Mouse (Mus musculus): Measurements from ENCODE around the gene Olfr518. TPM values are rescaled to one million over a fixed set of nuclear protein-coding genes. Genes with fewer than 3 reads are reported as not detected.
A peak's percentile ranks its signal among the peaks of the same experiment; 100 is the strongest.

Gene Olfr518
- total RNA-seq (2021), result not detected

DNA sequence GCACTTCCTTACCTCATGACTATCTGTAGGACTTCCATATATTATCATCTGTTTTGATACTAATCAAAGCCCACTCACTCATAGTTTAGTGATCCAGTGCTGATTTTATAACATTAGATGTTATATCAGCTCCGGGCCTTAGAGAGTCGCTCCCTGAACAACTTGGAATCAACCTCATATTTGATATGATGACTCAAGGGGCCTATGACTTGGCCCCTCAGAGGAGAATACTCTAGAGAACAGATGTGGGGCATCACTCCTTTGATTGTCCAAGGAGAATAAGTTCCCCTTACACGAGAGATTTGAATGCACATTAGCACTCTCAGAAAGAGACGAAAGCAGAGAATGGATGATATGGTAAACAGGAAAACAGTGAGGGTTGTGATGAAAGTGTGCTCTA is at the start of gene Olfr518:
TSS of gene Olfr518 (minus strand) at position 101 of the 400 bp plus-strand sequence.
- DNase-seq, result no peak

DNA sequence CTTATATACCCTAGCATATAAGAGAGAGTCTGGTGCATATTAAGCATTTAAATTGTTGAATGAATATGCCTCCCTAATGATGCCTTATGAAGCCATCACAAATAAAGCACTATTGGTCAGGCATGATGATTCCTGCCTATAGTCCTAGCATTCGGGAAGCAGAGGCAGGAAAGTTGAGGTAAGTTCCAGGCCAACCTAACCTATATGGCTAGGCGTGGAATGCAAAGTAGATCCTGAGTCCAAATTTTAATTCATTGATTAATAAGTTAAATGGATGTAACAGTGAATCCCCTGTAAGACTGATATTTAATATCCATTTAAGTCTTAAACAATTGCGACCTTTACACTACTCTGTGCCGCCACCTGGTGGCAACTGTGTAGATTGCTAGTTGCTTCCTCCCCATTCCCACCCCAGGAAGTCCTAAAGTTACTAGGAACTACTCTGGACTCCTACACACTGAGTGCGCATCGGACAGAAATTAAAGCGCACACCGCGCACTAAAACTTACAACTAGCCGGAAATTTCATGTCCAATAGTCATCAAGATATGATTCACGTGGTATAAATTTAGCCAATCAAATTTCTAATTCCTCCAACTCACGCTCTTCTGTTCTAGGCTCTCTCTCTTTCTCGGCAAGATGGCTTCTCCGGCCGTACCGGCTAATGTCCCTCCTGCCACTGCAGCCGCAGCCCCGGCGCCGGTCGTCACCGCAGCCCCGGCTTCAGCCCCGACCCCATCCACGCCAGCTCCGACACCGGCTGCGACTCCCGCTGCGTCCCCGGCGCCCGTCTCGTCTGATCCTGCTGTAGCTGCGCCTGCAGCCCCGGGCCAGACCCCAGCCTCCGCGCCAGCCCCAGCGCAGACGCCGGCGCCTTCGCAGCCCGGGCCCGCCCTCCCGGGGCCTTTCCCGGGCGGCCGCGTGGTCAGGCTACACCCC is 49.3 kb upstream of the Olfr518 start, which contains the start of gene Eif3f:
TSS of gene Eif3f (plus strand) at position 624 of the 938 bp plus-strand sequence.
- DNase-seq, result peak; percentile 94

DNA sequence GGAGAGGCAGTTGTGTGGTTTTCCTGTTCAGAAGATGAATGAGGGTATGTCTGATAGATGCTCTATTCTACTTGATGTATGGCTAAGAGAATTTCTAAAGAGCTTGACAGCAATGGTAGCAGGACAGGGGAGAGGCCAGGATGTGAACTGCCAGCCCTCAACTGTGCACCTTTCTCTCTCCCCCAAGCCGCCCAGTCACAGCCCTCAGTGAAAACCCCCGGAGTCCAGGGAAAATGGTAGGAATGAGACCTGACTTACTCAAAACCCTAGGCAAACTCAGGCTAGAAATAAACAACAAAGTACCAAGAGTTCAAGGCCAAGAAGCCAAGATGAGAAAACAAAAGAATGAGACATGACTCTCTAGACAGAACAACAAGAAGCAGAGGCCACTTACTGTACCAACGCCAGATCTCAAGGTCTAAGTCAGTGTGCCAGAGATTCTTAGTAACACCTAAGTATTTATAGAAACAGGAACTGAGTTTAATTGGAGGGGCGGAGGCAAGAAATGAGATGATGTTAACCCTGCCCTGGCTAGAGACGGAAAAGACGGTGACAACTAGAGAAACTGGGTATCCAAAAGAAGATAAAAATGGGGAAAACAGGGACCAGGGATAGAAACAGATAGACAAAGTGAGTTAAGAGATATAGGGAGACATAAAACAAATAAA is 45.1 kb upstream of the Olfr518 start, which contains the start of gene Nlrp10:
TSS of gene Nlrp10 (minus strand) at position 453 of the 668 bp plus-strand sequence.
- no peak for DNase-seq

DNA sequence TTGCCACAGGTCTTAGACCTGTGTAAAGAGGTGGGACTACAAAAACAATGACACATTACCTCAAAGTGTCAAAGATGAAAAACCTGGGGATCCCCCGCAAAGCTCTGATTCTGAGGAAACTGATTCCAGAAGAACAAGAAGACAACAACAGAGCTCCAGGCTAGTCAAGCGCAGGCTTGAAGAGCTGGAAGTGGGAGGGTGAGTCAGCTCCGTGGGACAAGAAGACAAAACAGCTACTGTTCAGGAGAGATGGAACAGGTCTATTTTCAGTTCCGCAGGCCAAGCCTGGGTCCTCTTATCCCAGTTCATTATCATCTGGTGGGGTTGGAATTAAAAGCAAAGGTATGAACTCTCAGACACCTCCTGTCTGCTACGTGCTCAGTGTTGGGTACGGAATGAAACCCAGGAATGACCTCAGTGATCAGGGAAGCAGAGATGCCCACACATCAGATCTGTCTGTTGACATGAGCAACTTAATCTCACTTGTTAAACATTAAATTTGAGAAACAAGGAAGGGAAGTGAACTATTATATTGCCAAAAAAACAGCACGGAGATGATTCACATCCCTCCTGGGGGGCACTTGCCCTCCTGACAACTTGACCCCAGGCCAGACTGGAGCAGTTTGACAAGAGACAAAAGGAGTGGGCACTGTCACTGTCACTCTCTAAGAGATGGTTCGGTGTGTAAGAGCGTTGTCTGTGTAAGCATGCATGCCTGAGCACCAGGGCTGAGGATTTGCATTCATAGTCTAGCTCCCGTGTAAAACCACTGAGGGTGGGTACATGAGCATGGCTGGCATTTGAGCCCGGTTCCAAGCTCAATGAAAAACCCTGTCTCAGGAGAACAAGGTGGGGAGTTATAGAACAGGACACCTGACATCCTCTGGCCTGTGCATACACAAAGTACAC is 43.7 kb upstream of the Olfr518 start:
- no peak for DNase-seq

DNA sequence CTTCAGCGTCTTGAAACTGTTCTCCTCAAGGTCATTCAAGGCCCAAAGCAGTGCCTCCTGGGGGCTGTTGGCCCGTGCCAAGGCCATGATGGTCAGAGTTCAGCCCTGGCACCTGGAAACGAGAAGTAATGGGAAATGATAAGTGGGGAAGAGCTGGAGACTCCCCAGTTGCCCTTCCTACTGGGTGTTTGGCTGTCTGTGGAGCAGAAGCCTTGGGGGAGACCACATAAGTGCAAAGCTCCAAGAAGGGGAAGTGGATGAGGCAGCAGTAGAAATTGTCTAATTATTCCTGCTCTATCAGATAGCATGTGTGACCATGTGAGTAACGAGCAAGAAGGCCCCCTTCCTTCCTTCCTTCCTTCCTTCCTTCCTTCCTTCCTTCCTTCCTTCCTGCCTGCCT is 42.2 kb upstream of the Olfr518 start:
- DNase-seq, result no peak

DNA sequence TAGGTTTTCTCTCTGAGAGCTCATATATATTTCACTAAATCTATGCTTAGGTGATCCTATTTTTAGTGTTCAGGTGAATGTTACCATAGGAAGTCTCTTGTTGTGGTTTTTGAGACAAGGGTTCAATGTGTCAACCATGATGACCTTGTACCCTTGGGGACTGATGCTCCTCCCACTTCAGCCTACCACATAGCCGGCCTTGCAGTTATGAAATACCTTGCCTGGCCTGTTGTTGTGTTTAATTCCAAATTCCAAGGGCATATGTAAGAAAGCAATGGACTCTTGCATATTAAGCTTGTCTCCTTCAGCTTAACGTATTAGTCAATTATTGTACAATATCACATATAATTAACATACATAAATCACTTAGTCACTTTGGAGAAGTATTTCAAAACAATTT is 19.2 kb upstream of the Olfr518 start:
- no peak for DNase-seq

DNA sequence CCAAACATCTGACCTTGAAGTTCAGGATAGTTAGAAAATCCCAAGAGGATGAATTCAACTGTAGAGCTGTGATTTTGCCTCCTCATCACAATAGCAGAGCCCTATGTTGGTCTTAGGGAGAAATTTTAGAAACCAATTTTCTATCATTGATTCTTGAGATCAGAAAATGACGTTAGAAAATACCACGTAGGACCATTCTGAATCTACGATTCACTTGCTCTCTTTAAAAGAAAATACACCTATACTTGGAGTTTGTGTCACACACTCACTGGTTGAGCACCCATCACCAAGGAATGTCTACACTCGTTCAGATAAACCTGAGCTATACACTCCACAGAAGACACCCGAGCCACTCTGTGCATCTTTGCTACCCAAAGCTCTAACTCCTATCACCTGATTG is 9.5 kb upstream of the Olfr518 start, which contains the start of gene Olfr519:
TSS of gene Olfr519 (minus strand) at position 101 of the 400 bp plus-strand sequence.
- DNase-seq, result no peak

DNA sequence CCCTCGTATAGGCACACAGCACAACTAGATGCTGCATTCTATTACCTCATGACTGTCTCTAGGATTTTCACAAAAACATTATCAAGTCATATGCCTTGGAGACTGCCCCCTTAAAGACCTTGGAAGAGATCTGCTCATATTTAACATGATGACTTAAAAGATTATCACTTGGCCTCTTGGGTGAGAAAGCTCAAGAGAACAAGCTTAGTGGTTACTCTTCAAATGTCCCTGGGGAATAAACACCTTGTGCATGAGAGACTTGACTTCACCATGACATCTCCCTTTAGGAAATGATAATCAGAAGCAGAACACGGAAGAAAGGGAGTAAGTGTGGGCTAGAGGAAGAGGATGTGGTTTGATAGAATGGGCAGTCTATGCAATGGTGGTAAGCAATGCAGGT is 12.5 kb downstream of the Olfr518 start, which contains the start of gene Olfr517:
TSS of gene Olfr517 (minus strand) at position 101 of the 400 bp plus-strand sequence.
- no peak for DNase-seq

DNA sequence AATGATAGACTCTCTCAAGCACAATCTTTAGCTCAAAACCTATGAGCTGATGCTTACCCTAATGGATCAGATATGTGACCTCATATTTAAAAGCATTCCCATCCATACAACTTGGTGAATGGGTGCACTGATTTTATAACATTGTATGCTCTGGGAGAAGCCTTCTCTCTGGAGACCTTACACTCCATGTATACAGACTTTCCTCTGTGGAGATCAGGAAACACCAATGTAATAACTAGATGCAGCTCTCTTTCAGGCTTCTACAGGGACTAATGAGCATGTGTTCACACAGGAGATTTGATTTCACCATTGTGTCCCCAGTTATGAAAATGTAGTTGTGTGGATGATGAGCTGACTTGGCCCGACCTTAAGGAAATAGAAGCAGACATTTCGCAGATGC is 34.4 kb downstream of the Olfr518 start, which contains the start of gene Olfr516:
TSS of gene Olfr516 (minus strand) at position 101 of the 400 bp plus-strand sequence.
- no peak for DNase-seq

Other genes starting within 250 kb of the Olfr518 start
- under 1 TPM in 1 of 2 experiments, not detected in 1; 0.10 TPM for gene Olfr509, start 233.1 kb downstream of the Olfr518 start, total RNA-seq (2021)
- gene Olfr510, start 218.6 kb downstream of the Olfr518 start, total RNA-seq (2021), result not detected
- gene Olfr512, start 171.7 kb downstream of the Olfr518 start, total RNA-seq (2021), result not detected
- gene Olfr513, start 134.0 kb downstream of the Olfr518 start, total RNA-seq (2021), result not detected
- gene Olfr514, start 59.0 kb downstream of the Olfr518 start, total RNA-seq (2021), result not detected
- gene Olfr516, start 34.5 kb downstream of the Olfr518 start, total RNA-seq (2021), result not detected
- gene Olfr517, start 12.6 kb downstream of the Olfr518 start, total RNA-seq (2021), result not detected
- not detected for gene Olfr519, start 9.4 kb upstream of the Olfr518 start, total RNA-seq (2021)
- gene Nlrp10, start 45.2 kb upstream of the Olfr518 start, total RNA-seq (2021), result under 1 TPM; 0.32 to 0.35 TPM
- gene Eif3f, start 49.4 kb upstream of the Olfr518 start, total RNA-seq (2021), result 10 to 100 TPM; 86.8 to 93.7 TPM
- gene Tub, start 65.3 kb upstream of the Olfr518 start, total RNA-seq (2021), result 100 to 1,000 TPM; 181 to 205 TPM
- gene Ric3, start 198.3 kb upstream of the Olfr518 start, total RNA-seq (2021), result 10 to 100 TPM; 66.5 to 71.3 TPM

All from layer of hippocampus, postnatal 36 days (tissue).